Mouse (Mus musculus) liver, adult 2 months (tissue): Measurements from ENCODE around the gene Ppcdc. TPM values are rescaled to one million over a fixed set of nuclear protein-coding genes. Genes with fewer than 3 reads are reported as not detected.
"Not testable (repeated sequence)": the region's sequence is repeated elsewhere in the genome, so short reads cannot be mapped to it uniquely, and the experiment has no call there.

Experiments used
- DNase-seq: peaks from one replicate; pipeline ENCODE4 v3.0.0-alpha.2; 2011; ENCODE audit warnings: low read depth, low spot score; ENCODE audit errors: extremely low read depth
- H3K27ac ChIP-seq: fragments of 200-500 bp; replicated peaks from 2 replicates; pipeline ENCODE4 v1.5.1; 2012; ENCODE audit warnings: low read depth, mild to moderate bottlenecking, control low read depth, inconsistent platforms, low read length; ENCODE audit not compliant: insufficient read depth
- H3K27me3 ChIP-seq: fragments of 200-500 bp; 2 replicates; pipeline ENCODE4 v1.6.1; 2012; ENCODE audit warnings: mild to moderate bottlenecking, moderate library complexity, low read length, inconsistent platforms; ENCODE audit not compliant: control insufficient read depth, insufficient read depth
- H3K36me3 ChIP-seq: fragments of 200-500 bp; 2 replicates; pipeline ENCODE4 v1.6.1; 2012; ENCODE audit warnings: low read length, inconsistent platforms; ENCODE audit not compliant: control insufficient read depth, insufficient read depth
- H3K4me1 ChIP-seq: fragments of 200-500 bp; 2 replicates; pipeline ENCODE4 v1.6.1; 2011; ENCODE audit warnings: low read length; ENCODE audit not compliant: control insufficient read depth, insufficient read depth
- H3K4me3 ChIP-seq: fragments of 200-500 bp; 2 replicates; pipeline ENCODE4 v1.5.1; 2011; ENCODE audit warnings: low read depth, mild to moderate bottlenecking, control low read depth, low read length, moderate library complexity; ENCODE audit not compliant: insufficient read depth
- H3K79me2 ChIP-seq: fragments of 200-500 bp; 2 replicates; pipeline ENCODE4 v1.6.1; 2012; ENCODE audit warnings: inconsistent platforms, mild to moderate bottlenecking, low read length, moderate library complexity; ENCODE audit not compliant: control insufficient read depth, insufficient read depth
- H3K9ac ChIP-seq: fragments of 200-500 bp; 2 replicates; pipeline ENCODE4 v1.6.1; 2012; ENCODE audit warnings: low read depth, mild to moderate bottlenecking, control low read depth, inconsistent platforms, low read length
- CTCF ChIP-seq: fragments of 200-500 bp; IDR thresholded peaks from 2 replicates; pipeline ENCODE4 v1.5.1; 2011; ENCODE audit warnings: low read depth, low read length, control low read depth
- POLR2A ChIP-seq: fragments of 200-500 bp; IDR thresholded peaks from 2 replicates; pipeline ENCODE4 v1.6.1; 2011; ENCODE audit warnings: low read length, control low read depth; ENCODE audit not compliant: insufficient read depth; ENCODE audit errors: extremely low read depth
- WGBS: fragments of 180-500 bp; shearing (Covaris S2); methylation state at CpG from one replicate; pipeline ENCODE4 v1.1.7; 2018; 5-methylcytosine and 5-hydroxymethylcytosine counted together
- polyA plus RNA-seq: library from polyadenylated mRNA; depleted of rRNA; stranded (reverse); fragments of >200 nt; gene quantifications from 2 replicates; pipeline ENCODE4 v1.2.3, GENCODE M21; 2012
- total RNA-seq: library from RNA; depleted of rRNA; stranded (reverse); fragments of >200 nt; gene quantifications from 2 replicates; pipeline ENCODE4 v1.2.3, GENCODE M21; 2014

Ppcdc gene
- total and polyA plus RNA-seq, 2 experiments: 11.3 to 42.4 TPM

DNA sequence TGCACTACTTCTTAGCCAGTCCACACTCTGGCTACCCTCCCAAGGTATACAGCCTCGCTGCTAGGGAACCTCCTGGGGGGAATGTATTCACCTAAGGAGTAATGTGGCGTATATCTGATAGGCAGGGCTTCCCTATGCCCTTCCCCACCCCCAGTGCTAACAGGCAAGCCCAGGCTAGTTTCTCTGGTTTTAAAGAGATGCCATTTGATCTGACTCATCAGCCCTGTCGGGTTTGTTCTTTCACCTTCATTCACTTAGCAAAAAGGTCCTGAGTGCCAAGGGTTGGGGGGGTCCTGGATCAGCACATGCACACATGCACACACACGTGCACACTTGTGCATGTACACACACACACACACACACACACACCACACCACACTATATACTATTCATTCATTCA is 12.0 kb downstream of the Ppcdc start:
- Histone ChIP-seq H3K9ac (no peak overlapping the region), H3K79me2 (no peaks in the 10 kb centered on the region), H3K4me1 (no peaks in the 10 kb centered on the region), H3K4me3 (no peak overlapping the region), H3K36me3 (no peaks in the 10 kb centered on the region; the same call in 1 of the 2 replicates), H3K27ac (no peak overlapping the region), H3K27me3 (no peaks in the 10 kb centered on the region)
- no peak for TF ChIP-seq CTCF
- TF ChIP-seq POLR2A: no peak
- 92% methylated on average over 4 of the region's 4 CpGs for WGBS
- DNase-seq: no peak

DNA sequence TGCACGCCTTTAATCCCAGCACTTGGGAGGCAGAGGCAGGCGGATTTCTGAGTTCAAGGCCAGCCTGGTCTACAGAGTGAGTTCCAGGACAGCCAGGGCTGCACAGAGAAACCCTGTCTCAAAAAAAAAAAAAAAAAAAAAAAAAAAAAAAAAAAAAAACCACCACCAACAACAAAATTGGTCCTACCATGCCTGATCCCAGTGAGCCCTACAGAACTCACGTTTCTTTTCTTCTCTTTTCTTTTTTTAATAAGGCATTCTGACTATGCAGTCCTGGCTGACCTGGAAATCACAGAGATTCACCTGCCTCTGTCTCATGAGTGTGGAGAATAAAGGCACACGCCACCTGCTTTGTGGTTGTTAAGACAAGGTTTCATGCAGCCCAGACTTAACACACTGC is 12.8 kb downstream of the Ppcdc start:
- not testable (repeated sequence) for H3K4me3 ChIP-seq, H3K79me2 ChIP-seq, H3K36me3 ChIP-seq, H3K27ac ChIP-seq, DNase-seq, H3K27me3 ChIP-seq, H3K9ac ChIP-seq, H3K4me1 ChIP-seq
- WGBS: 97% methylated on average over 4 of the region's 4 CpGs

DNA sequence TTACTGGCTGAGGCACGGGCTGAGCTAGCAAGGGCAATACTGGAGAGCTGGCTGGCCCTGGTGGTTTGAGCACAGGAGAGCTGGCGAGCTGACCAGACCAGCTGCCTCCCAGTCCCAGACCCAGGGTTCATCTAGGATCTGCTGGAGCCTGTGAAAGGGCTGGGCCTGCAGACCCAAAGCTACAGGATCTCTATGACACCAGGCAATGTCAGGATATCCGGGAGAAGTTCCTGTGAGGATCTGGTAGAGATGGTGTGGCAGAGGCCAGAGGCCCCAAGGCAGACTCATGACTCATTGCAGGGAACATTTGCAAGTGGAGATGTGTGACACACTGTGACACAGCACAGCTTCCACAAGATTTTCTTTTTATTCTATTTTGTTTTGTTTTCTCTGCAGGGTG is 14.8 kb downstream of the Ppcdc start:
- WGBS: 78% methylated on average over 3 of the region's 3 CpGs
- peaks cover 7% of the 10 kb centered on the region; the same call in 1 of the 2 replicates for H3K4me1 ChIP-seq
- TF ChIP-seq CTCF (no peak), POLR2A (no peak)
- no peak overlapping the region for H3K27ac ChIP-seq
- no peak overlapping the region for H3K4me3 ChIP-seq
- no peak overlapping the region for H3K9ac ChIP-seq
- no peaks in the 10 kb centered on the region for H3K27me3 ChIP-seq
- DNase-seq: peak; percentile 9
- no peaks in the 10 kb centered on the region; the same call in 1 of the 2 replicates for H3K36me3 ChIP-seq
- H3K79me2 ChIP-seq: no peaks in the 10 kb centered on the region

- TF ChIP-seq CTCF (no peak), POLR2A (no peak)
- H3K9ac ChIP-seq: no peak overlapping the region
- H3K27ac ChIP-seq: no peak overlapping the region
- WGBS: 70% methylated on average over 6 of the region's 6 CpGs
- H3K27me3 ChIP-seq: no peaks in the 10 kb centered on the region
- no peak overlapping the region for H3K4me3 ChIP-seq
- H3K4me1 ChIP-seq: peaks cover 7% of the 10 kb centered on the region; the same call in 1 of the 2 replicates
- H3K79me2 ChIP-seq: no peaks in the 10 kb centered on the region
- no peaks in the 10 kb centered on the region for H3K36me3 ChIP-seq
- no peak for DNase-seq
Measured at GRCm38 (mm10) chr9:57424066-57424465, 15.9 kb downstream of the Ppcdc start.

DNA sequence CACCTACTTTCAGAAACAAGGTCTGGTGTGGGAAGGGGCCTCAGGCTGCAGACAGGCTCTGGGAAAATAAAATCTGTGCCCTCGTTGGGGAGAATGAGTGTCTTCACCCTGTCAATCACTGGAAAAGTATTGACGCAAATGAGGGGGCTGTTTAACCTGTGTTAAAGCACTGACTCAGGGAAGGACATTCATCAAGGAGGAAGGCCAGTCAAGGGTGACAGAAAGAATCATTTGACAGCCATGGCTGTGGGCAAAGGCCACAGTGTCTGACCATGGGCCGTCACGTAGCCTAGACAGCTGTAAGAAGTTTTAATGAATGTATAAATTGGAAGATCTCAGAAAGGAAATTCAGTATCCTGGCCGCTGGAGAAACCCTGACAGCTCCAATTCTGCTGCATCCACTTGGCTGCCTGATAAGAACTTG is 18.2 kb downstream of the Ppcdc start:
- Histone ChIP-seq H3K79me2 (no peaks in the 10 kb centered on the region), H3K27ac (peak overlapping the region; percentile 25; the same call in 1 of the 2 replicates), H3K36me3 (no peaks in the 10 kb centered on the region), H3K9ac (no peak overlapping the region), H3K4me3 (no peak overlapping the region), H3K4me1 (peaks cover 7% of the 10 kb centered on the region; the same call in 1 of the 2 replicates), H3K27me3 (no peaks in the 10 kb centered on the region)
- TF ChIP-seq CTCF: no peak
- TF ChIP-seq POLR2A: no peak
- 71% methylated on average over 5 of the region's 5 CpGs for WGBS
- DNase-seq: no peak

GRCm38 (mm10) chr9:57421121-57421571 is 18.8 kb downstream of the Ppcdc start:
- TF ChIP-seq POLR2A (no peak), CTCF (no peak)
- WGBS: 54% methylated on average over 9 of the region's 9 CpGs
- Histone ChIP-seq H3K4me1 (peaks cover 7% of the 10 kb centered on the region; the same call in 1 of the 2 replicates), H3K9ac (no peak overlapping the region), H3K36me3 (no peaks in the 10 kb centered on the region), H3K4me3 (no peak overlapping the region), H3K27me3 (no peaks in the 10 kb centered on the region), H3K27ac (peak overlapping the region; percentile 3; the same call in 1 of the 2 replicates), H3K79me2 (no peaks in the 10 kb centered on the region)
- peak; percentile 22 for DNase-seq
